Mouse (Mus musculus) adrenal gland, adult (tissue): ENCODE measurements around the gene Fat3.

Experiments
- DNase-seq, 2 experiments: peaks; one replicate each; pipeline ENCODE4 v3.0.0; 2022 to 2023; ENCODE audit warnings: low spot score in 1 of 2; ENCODE audit not compliant: inconsistent age in 2 of 2

The Fat3 gene

DNA sequence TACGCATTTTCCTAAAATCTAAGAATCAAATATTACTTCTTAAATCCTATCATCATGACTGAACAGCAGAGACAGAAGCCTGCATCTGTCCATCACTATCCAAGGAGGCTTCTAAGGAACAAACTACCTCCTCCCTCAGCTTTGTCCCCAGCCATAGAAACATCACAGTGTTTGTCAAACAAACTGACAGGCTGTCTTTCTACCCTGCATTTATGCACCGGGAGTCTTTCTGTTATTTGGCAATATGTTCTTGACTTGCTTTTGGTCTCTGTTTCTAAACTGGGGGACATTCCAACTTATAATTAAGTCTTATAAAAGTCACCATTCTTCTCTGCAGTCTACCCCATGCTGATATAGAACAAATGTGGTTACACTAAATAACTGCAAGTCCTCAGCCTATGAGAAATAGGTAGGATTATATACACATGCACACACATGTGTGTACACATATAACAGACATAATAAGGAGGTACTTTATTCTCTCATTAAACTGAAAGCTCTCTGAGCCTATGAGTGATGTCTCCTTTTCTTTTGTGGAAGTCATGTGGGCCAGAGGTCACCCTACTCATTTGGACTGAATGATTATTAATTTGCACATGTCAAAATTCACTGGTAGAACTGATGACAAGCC is 244.4 kb downstream of the Fat3 start:
- no peak for DNase-seq

DNA sequence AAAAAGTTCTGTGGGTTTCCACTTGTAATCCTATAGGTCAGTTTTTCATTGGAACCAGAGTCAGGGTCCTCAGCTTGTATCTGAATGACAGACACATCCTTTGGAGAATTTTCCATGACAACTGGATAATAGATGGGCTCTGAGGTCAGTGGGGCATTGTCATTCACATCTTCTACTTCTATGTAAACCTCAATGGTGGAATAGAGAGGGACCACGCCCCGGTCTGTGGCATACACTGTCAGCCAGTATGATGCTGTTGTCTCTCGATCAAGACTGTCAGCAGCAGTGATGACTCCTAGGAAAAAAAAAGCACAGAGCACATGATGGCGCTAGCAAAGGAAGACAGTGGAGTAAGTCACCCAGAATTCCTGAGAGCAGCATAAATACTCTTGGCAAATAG is 254.3 kb downstream of the Fat3 start:
- no peak for DNase-seq

DNA sequence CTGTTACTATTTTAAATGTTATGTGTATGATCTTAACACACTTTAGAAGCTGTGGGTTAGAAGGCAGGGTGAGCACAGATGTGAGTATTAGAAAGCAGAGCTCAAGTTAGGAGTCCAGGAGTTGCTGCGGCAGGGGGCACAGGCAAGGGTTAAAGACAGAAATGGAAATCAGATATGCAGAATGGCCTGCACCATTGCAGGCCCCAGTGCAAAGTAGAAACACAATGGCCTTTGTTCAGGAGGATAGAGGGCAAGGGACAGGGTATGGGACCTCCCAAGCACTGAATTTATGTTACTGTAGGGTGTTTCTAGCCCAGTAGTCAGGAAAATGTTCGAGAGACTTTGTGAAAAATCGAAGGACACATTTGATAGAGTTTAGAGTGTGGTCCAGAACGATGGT is 269.5 kb downstream of the Fat3 start:
- no peak for DNase-seq

DNA sequence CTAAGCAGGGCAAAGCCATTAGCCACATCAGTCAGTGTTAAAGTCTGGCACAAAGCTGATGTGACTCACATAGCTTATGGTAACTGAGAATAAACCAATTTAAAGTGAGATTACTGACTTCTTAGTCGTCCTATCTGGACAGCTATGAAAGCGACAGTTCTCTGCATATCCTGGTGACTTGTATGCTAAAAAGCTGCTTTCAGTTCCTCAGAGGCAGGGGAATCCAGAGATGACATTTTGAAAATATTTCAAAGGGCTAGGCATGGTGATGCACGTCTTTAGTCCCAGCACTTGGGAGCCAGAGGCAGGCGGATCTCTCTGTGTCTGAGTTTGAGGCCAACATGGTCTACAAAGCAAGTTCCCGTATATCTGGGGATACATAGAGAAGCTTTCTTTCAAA is 272.2 kb downstream of the Fat3 start:
- DNase-seq = no peak

DNA sequence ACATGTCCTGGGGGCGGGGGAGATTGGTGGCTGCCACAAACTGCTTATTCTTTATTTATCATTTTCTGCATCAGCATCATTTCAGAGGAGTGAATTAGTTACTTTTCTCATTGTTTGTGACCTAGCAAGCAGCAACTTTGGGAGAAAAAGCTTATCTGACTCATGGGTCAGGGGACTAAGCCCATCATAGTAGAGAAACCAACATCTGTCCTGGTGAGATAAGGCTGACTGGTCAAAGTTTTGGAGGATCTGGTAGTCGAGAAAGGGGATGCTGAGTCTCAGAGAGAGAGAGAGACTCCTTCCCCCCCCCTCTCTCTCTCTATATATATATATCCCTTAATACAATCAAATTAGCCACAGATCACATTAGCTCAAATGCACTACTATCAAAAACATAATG is 273.7 kb downstream of the Fat3 start:
- DNase-seq = no peak

DNA sequence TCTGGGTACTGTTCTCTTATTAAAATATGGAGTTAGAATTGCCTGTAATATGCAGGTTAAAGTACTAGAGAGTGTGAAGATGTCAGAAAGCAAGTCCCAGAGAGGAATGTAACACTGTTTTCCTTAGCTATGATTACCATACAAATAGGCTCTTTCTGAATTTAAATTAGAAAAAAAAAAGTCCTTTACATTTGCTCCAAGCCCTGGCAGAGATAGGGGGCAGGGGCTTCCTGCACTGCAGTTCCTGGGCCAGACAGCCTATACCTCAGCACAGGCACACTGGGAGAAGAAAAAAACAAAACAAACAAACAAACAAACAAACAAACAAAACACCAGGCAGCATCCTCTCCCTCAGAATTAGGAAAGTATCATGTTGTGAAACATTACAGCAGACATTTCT is 274.5 kb downstream of the Fat3 start:
- DNase-seq = no peak

DNA sequence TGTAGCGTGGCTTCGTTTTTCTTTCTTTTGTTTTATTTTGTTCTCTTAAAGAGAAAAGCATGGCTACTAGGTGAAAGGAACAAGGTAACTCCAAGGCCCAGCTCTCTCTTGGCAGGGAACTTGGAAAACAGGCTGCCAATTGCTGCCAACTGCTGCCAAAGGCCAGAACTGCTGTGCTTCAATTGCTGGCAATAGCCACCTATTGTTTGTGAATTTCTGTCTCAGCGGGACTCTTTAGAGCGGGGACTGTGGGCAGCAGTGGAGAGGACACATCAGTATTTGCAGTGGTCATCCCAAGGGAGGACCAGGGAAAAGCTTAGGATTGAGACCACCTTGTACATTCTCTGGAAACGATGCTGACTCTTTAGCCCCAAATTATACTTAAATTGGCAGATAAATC is 279.2 kb downstream of the Fat3 start:
- DNase-seq = peak; percentile 9 to 73

DNA sequence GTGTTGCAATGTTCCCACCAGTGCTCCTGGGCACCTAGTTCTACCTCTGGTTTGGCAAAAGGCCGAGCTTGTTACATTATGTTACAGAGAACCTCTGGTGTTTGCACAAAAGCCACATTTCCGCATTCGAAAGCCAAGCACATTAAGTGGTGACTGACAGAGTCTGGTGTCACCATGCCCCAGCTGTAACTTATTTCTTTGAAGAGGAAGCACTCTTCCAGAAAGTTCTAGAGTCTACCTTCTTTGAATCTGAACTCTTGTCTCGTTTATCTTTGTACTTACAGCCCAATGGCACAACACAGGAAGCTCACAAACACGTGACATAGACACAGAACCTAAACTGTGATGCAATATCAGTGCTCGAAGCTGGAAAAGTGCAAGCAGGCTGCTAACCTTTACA is 284.9 kb downstream of the Fat3 start:
- DNase-seq = peak in 1 of 2 experiments; percentile 58

DNA sequence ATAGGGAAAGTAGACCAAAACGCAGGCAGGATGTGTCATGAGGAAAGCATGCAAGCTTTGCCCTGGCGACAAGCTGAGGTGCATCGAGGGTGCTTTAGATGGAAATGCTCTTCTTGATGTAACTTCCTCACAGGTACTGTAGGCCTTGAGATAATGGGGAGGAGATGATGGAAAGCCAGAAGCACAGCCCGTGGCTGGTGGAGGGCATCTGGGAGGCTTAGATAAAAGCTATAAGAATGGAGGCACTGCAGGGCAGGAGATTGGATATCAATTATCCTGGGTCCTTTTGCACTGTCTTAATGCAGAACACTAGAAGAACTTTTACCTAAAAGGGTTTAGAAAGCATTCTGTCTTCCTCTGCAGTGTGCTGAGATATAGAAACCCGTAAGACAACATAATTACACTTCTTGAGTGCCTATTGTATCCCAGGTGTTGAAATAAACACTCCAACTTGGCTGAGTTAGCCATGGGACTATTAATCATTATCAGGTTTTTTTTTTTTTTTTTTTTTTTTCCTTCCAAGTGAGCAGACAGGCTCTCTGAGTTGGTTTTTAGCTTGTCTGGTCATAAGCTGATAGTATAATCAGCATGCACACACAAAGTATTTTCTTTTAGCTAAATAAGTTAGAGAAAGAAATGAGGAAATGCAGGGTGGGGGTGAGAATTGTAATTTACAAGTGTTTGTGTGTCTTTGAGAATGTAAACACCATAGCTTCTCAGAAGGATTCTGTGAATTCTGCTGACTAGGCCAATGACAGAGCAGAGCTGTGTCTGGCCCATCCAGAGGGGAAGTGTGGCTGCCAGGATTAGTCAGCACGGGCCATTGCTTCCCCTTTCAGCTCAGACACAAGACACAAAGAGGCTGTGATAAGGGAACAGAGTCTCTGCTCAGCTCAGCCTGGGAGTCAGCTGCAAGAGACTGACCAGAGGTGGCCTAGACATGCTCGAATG is 286.1 kb downstream of the Fat3 start:
- peak; percentile 34 to 67 for DNase-seq

DNA sequence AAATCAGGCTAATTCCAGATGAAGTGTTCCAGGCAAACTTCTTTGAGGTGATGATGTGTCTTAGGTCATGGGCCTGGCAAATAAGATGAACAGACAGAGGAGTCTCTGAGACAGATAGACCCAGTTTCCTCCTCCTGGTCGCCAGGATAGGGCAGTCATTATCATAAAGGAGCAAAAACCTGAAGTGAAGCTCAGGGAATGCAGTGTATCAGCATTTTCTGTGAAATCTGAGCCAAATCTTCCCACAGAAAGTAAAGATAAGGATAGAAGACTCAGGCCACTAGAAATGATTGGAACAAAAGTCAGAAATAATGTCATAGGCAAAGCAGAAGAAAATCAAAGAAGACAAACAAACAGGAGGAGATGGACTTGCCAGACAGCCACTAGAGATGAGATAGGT is 287.8 kb downstream of the Fat3 start:
- DNase-seq = no peak

DNA sequence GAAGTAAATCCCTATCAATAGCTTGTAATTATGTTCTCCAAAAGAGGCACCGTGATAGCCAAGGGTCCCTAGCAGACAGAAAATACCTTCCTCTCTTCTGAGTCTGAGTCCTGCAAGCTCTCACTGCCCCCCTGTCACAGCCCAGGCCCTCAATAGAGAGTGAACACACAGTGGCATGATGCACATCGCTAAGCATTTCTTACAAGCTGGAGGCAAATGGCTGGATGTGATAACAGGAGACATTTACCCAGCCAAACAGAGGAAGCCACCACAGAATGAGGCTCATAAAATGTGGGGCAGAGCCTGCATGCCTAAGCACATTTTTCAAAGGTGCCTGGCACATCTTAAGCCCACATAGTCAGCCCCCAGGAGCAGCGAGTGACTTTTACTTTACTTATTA is 288.5 kb downstream of the Fat3 start:
- no peak for DNase-seq

DNA sequence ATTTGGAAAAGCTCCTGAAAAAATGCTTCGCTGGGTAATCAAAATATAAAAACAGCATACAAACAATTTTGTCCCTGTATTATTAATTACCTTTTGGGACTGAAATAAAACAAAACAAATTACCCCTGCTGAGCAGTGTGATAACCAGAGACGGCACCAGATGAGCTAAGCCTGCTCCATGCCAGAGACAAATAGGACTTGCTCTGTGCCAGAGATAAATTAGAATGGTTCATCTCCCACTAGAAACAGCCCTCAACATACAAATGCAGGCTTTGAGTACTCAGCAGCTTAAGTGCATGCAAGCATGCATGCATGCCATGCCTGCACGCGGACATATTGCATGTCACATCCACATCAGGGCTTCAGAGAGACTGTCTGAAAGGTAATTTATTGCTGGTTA is 288.9 kb downstream of the Fat3 start:
- DNase-seq = no peak

DNA sequence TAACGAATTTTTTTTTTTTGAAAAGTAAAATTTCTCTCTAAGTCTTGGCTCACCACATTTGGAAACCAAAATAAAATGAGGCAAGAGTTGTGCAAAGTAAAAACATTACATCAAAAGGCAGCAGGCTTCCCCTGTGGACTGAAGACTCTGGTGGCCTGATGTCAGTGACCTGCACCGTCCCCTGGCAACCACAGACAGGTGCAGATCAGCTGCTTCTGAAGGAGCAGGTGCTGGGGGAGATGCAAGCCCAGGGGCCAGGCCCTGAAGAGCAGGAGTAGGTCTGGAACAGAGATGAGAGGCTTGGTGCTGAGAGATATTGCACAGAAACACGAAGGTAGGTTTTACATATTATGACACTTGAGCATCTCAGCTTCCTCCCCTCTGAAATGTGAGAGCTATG is 289.6 kb downstream of the Fat3 start:
- no peak for DNase-seq

DNA sequence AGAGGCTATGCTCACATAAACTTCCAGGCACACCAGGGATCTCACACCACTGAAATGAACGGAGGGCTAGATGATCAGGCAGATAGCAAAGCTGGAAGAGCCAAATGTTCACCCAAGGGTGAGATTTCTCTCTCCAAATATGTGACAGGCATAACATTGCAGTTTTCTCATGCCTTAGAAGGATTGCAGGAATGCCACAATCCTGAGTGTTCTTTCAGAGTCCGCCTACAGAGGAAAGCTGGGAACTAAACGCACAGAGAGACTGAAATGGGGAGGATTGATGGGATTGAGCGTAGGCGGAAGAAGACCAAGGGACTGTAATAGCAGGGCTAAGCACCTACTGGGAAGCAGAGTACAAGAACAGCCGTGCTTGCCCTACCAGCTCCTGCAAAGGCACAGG is 298.8 kb downstream of the Fat3 start:
- no peak for DNase-seq

DNA sequence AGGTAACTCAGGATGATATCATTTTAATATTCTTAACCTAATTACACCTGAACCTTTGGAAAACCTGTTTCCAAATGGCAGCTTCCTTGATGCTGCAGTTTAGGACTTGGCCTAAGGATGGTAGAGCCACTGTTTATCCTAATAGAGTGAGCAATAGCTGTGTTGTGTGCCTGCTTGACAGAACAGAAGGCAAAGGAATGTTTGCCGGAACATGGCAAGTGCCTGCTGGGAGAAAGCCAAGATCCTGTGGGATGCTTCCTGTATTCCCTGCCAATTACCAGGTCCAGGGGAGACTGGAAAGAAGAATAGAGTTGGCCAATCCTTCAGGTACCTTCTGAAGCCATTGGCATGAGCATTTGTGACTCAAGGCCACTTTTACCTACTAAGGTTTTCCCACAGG is 300.1 kb downstream of the Fat3 start:
- no peak for DNase-seq

DNA sequence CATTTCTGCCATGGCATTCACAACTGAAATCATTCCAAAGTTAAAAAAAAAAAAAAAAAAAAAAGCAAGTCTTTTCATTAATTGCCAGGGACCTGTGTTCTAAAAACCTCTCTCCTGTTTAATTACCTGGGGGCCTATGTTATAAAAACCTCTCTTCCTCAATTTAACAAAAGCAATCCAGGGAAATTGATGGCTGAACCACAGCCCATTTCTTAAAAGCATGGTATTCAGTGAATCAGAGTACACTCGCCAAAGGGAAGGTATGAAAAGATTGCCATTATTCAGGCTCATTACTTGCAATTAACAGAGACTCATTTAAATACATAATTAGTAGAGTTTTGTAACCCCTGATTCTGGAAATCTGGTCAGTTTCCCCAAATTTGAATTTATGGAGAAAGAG is 314.6 kb downstream of the Fat3 start:
- no peak for DNase-seq

DNA sequence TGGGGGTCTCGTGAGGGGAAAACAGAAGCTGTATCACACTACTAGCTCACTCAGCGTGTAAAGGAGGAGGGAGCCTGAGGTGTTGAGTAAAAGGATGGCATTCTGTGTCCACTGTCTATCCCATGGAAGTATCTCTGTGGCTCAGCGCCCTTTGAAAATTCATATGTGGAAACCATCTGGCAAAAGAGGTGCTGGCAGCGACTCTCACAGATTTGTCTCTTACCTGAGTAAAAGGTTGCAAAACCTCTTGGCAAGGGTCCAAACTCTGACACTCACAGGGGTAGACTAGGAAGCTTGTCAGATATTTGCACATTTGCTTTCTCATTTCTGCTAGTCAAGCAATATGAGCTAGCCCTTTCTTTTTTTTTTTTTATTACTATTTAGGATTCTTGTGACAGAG is 331.8 kb downstream of the Fat3 start:
- DNase-seq = peak in 1 of 2 experiments; percentile 32

DNA sequence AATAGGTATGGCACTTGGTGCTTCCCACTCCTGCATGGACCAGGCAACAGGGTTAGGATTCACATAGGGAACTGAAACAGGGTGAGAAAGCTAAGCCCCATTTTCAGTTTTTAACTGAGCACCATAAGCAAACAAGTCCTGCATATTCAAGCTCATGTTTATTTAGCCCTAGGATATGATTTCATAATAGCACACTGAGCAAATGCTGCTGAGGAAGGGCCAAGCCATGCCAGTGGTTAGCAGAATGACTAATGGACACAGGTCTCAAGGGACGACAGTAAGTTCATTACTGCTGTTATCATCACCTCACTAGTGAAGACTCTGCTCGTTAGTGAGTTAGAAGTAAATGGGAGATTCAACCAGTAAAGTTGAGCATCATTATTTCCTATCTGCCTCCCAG is 333.0 kb downstream of the Fat3 start:
- DNase-seq = no peak

DNA sequence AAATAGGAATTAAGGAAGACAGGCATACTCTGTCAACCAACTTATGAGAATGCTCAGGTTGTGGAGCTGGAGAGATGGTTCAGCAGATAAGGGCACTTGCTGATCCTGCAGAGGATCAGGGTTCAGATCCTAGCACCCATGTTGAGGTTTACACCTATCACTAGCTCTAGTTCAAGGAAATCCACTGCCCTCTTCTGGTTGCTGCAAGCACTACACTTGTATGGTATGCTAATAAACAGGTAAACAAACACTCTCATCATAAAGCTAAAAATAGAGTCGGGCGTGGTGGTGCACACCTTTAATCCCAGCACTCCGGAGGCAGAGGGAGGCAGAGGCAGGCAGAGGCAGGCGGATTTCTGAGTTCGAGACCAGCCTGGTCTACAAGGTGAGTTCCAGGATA is 341.7 kb downstream of the Fat3 start:
- no peak for DNase-seq

DNA sequence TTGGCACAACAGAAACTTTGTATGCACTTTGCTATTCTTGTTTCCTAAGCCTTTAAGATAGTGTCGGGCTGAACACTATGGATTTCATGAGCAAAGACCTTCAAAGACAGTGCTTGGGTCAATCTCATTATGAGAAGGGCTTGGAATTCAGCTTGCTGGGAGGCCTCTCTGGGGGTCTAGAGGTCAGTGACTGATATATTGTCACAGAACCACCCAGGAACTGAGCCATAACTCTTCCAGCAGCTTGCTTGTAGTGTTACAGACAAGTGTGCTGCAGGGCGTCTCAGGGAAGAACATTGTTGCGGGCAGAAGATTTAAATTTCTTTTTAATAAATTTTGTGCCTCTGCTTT is 347.5 kb downstream of the Fat3 start:
- DNase-seq = no peak

DNA sequence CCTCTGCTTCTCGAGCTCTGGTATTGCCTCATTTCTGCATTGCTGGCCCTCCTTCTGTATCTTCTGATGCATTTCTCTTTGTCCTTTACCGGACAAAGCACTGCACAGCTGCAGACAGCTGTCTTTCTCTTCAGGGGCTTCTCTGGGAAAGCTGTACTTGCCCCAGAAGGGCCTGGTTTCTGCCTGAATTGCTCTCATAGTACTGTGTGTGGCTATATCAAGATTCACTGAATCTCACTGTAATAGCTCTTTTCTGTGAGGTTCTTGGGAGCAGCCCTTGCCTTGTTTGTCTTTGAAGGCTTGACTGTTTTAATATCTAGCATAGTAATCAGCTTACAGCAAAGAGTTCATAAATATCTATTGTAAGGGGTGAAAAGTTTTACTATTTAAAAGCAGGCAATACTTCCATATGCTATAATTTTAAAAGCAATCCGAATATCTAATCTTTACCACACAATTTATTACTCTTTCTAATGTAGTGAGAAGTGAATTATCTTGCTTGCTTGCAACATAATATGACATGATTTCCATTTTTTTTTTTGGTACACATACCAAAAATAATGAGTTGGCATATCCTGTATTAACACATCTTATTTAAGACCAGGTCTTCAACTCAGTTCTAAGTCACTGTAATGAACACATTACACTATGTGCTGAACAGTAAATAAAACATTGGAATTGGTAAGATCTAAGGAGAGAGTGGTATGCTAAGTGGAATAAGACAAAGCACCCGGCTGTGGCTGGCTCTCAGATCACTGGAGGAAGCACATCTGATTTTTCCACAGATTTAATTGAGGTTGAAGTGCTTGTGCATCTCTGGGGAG is 348.1 kb downstream of the Fat3 start:
- no peak for DNase-seq

DNA sequence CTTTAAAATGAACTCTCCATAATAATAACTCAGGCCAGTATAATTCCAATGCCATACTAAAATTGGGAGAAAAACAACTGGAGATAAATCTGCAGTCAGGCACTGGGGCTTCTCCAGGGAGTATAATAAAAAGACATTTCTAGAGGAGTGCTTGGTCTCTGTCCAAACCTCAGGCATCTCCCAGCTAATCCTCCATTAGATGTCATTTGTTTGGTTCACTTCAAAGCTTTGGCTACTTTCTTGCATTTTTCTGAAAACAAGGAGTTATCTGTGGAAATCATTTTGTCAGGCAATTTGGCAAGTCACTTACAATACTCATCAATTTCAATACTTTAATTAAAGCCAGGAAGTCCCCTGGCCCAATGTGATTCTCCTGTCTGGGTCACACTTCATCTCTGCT is 351.0 kb downstream of the Fat3 start:
- no peak for DNase-seq
